In genomic region chr13:32234019-32234418, GRCm38 (mm10) we compare ENCODE assay signal across 10 mouse cellular contexts.
A peak's percentile ranks its signal among the peaks of the same experiment; 100 is the strongest.
DNase-seq lines count a peak whose midpoint lies in the region; ATAC-seq lines count a peak whose summit lies in the region.
"Had no signal": no experiment of that assay in that cellular context is flagged by ENCODE, and none has a peak within 500 bp of the region (broad histone marks: within the 10 kb centered on the region; RNA-seq: fewer than 3 reads in every experiment).

No protein-coding gene starts in this region.

- DNase-seq in kidney, adult 9 months = peak; percentile 9
- peak; percentile 43 to 54 for DNase-seq in heart, postnatal 14 days
- DNase-seq in lung, postnatal 25 days (ENCODE audit: low spot score) = no peak
- DNase-seq in gastrocnemius, postnatal 4 days (ENCODE audit: low spot score in 2 of 2) = no peak

- no peak overlapping the region for H3K27ac ChIP-seq in kidney, embryonic 16.5 days (ENCODE audit: low read length)
- H3K27ac ChIP-seq: forebrain, embryonic 13.5 days; limb, embryonic 15.5 days had no signal

- intact Hi-C loops in heart, postnatal 14 days (cut with DNase I) = no loop called here

- H3K36me3 ChIP-seq in kidney, embryonic 16.5 days (ENCODE audit: insufficient read depth, low read length) = no peaks in the 10 kb centered on the region
- H3K36me3 ChIP-seq: limb, embryonic 15.5 days had no signal

- H3K9me3 ChIP-seq in kidney, embryonic 16.5 days (ENCODE audit: low read length) = no peaks in the 10 kb centered on the region
- H3K9me3 ChIP-seq: forebrain, embryonic 13.5 days; limb, embryonic 15.5 days had no signal

- no peaks in the 10 kb centered on the region for H3K27me3 ChIP-seq in kidney, embryonic 16.5 days (ENCODE audit: insufficient read depth, low read length)
- H3K27me3 ChIP-seq: forebrain, embryonic 13.5 days; limb, embryonic 15.5 days had no signal

- H3K9ac ChIP-seq in kidney, embryonic 16.5 days (replicated peaks; ENCODE audit: low read length) = no peak overlapping the region
- H3K9ac ChIP-seq: forebrain, embryonic 13.5 days; limb, embryonic 15.5 days had no signal

- H3K4me3 ChIP-seq in kidney, embryonic 16.5 days (ENCODE audit: low read length) = no peak overlapping the region
- H3K4me3 ChIP-seq: forebrain, embryonic 13.5 days; limb, embryonic 15.5 days had no signal

- H3K4me2 ChIP-seq in kidney, embryonic 16.5 days (replicated peaks; ENCODE audit: low read depth, low read length) = no peak overlapping the region
- H3K4me2 ChIP-seq: forebrain, embryonic 13.5 days; limb, embryonic 15.5 days had no signal

- ATAC-seq in kidney, embryonic 16.5 days (ENCODE audit: low FRiP score, low TSS enrichment) = no peak
- peak; percentile 88 for ATAC-seq in erythroid progenitor cell, adult 5-6 weeks (replicated peaks; ENCODE audit: low FRiP score, poor library complexity, severe bottlenecking)
- peak; percentile 99 for ATAC-seq in megakaryocyte-erythroid progenitor cell, adult 5-6 weeks (replicated peaks; ENCODE audit: low FRiP score, low TSS enrichment, poor library complexity, severe bottlenecking)
- ATAC-seq in cerebellum, adult (ENCODE audit: insufficient number of reproducible peaks, low FRiP score, low TSS enrichment) = no peak
- ATAC-seq: forebrain, embryonic 13.5 days had no signal

- WGBS in kidney, embryonic 16.5 days = 49% methylated on average over 9 of the region's 9 CpGs

- H3K4me1 ChIP-seq in kidney, embryonic 16.5 days (ENCODE audit: insufficient read depth, low read length) = 0 out of 2 replicates have a peak, but pooled peaks cover 4% of the 10 kb centered on the region
- H3K4me1 ChIP-seq: forebrain, embryonic 13.5 days had no signal

Comparison
In these comparisons a context has a peak if more than half of its experiments do, and no peak if none do; other contexts are left out.
1. DNase-seq: peak in kidney, adult 9 months (single experiment) and heart, postnatal 14 days (2 of 2); none in lung, postnatal 25 days (single experiment) and gastrocnemius, postnatal 4 days (0 of 2).
2. ATAC-seq: peak in erythroid progenitor cell, adult 5-6 weeks (single experiment) and megakaryocyte-erythroid progenitor cell, adult 5-6 weeks (single experiment); none in kidney, embryonic 16.5 days (single experiment) and cerebellum, adult (single experiment).